Mouse (Mus musculus): ENCODE measurements around the gene Ano1. TPM values are rescaled to one million over a fixed set of nuclear protein-coding genes. Genes with fewer than 3 reads are reported as not detected.

Gene Ano1
- total and polyA plus RNA-seq, 3 experiments, result 0.04 TPM; not detected in 2

DNA sequence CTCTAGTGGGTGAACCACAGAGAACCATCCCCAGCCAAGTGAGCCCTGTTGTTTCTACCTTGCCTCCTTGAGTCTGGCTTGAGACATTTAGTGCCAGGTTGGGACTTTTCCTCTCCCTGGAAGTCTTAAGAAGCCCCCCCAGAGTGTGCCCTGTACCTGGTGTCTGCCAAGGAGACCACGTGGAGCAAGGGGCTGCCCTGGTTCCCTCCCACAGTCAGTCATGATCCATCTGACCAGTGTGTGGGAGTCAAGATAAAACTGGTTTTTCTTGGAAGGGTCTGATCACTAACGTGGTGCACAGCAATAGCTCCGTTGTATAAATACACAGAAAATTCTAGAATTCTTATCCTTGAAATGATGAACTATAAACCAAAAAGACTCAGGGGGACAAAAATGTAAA, 12.0 kb downstream of the Ano1 start:
- H3K27ac ChIP-seq (ENCODE audit: control insufficient read depth, low read depth, low read length), result no peak overlapping the region
- no peak for TF ChIP-seq UBTF (IDR thresholded peaks at IDR 0.05; ENCODE audit: borderline replicate concordance, insufficient read depth, low read depth, low read length)
- TF ChIP-seq E2F4 (IDR thresholded peaks at IDR 0.05; ENCODE audit: borderline replicate concordance, low read depth, low read length), result no peak
- TF ChIP-seq RCOR1 (IDR thresholded peaks at IDR 0.05; ENCODE audit: low read depth, low read length), result no peak
- TF ChIP-seq USF2 (IDR thresholded peaks at IDR 0.05; ENCODE audit: borderline replicate concordance in 1 of 2, insufficient read depth in 1 of 2, low read depth in 1 of 2, low read length in 2 of 2), result no peak
- TF ChIP-seq ZKSCAN1 (IDR thresholded peaks at IDR 0.05; ENCODE audit: low read depth, low read length), result no peak
- TF ChIP-seq ZNF384 (IDR thresholded peaks at IDR 0.05; ENCODE audit: low read depth, low read length), result no peak
- no peak for TF ChIP-seq CTCF (IDR thresholded peaks at IDR 0.05 in 2 of 3, conservative IDR thresholded peaks at IDR 0.05 in 1 of 3; ENCODE audit: control insufficient read depth in 1 of 3, insufficient read depth in 1 of 3, low read depth in 2 of 3, low read length in 3 of 3, poor library complexity in 1 of 3, severe bottlenecking in 1 of 3)
- no peak for TF ChIP-seq ETS1 (IDR thresholded peaks at IDR 0.05; ENCODE audit: low read depth, low read length)
- TF ChIP-seq TBP (IDR thresholded peaks at IDR 0.05; ENCODE audit: low read depth, low read length), result no peak
- TF ChIP-seq SMC3 (IDR thresholded peaks at IDR 0.05; ENCODE audit: low read depth, low read length), result no peak
- TF ChIP-seq POLR2A (IDR thresholded peaks at IDR 0.05; ENCODE audit: control insufficient read depth in 1 of 2, insufficient read depth in 1 of 2, low read depth in 1 of 2, low read length in 2 of 2, poor library complexity in 1 of 2), result no peak
- no peak for TF ChIP-seq TCF12 (IDR thresholded peaks at IDR 0.05; ENCODE audit: low read depth, low read length)
- no peak for TF ChIP-seq EP300 (IDR thresholded peaks at IDR 0.05; ENCODE audit: low read depth in 1 of 2, low read length in 2 of 2)
- TF ChIP-seq JUND (IDR thresholded peaks at IDR 0.05; ENCODE audit: low read depth, low read length), result no peak
- H3K4me3 ChIP-seq (ENCODE audit: control insufficient read depth in 1 of 2, insufficient read depth in 1 of 2, low read depth in 2 of 2, low read length in 2 of 2), result no peak overlapping the region
- no peaks in the 10 kb centered on the region for H3K4me1 ChIP-seq (ENCODE audit: control insufficient read depth in 1 of 2, insufficient read depth in 2 of 2, low read length in 2 of 2)
- no peak overlapping the region for H3K9ac ChIP-seq (ENCODE audit: control insufficient read depth, low read depth, low read length, poor library complexity, severe bottlenecking)
- no peak for DNase-seq (ENCODE audit: low read depth, low spot score)
- H3K27me3 ChIP-seq (ENCODE audit: control insufficient read depth in 1 of 2, insufficient read depth in 2 of 2, low read length in 2 of 2), result no peaks in the 10 kb centered on the region
- no peaks in the 10 kb centered on the region for H3K9me3 ChIP-seq (replicated peaks; ENCODE audit: insufficient read depth, low read length)
- no peaks in the 10 kb centered on the region for H3K36me3 ChIP-seq (ENCODE audit: control insufficient read depth in 1 of 2, insufficient read depth in 2 of 2, low read length in 2 of 2)
- no peaks in the 10 kb centered on the region for H3K79me2 ChIP-seq (ENCODE audit: control insufficient read depth, insufficient read depth, low read length, poor library complexity)

- DNase-seq (ENCODE audit: low read depth, low spot score), result no peak
- TF ChIP-seq KAT2A (conservative IDR thresholded peaks at IDR 0.05; ENCODE audit: low read depth, low read length) (no peak), MAZ (IDR thresholded peaks at IDR 0.05; ENCODE audit: low read depth, low read length) (no peak), EP300 (IDR thresholded peaks at IDR 0.05; ENCODE audit: low read depth in 1 of 2, low read length in 2 of 2) (no peak), RAD21 (IDR thresholded peaks at IDR 0.05; ENCODE audit: low read depth, low read length) (no peak), MYC (IDR thresholded peaks at IDR 0.05; ENCODE audit: low read depth, low read length) (no peak), HCFC1 (IDR thresholded peaks at IDR 0.05; ENCODE audit: low read depth, low read length) (no peak), MXI1 (IDR thresholded peaks at IDR 0.05; ENCODE audit: low read depth, low read length) (no peak), USF2 (IDR thresholded peaks at IDR 0.05; ENCODE audit: borderline replicate concordance in 1 of 2, insufficient read depth in 1 of 2, low read depth in 1 of 2, low read length in 2 of 2) (no peak), CHD2 (IDR thresholded peaks at IDR 0.05; ENCODE audit: low read length) (no peak), POLR2AphosphoS2 (IDR thresholded peaks at IDR 0.05; ENCODE audit: low read length) (no peak), ZKSCAN1 (IDR thresholded peaks at IDR 0.05; ENCODE audit: low read depth, low read length) (no peak), UBTF (IDR thresholded peaks at IDR 0.05; ENCODE audit: borderline replicate concordance, insufficient read depth, low read depth, low read length) (no peak), GABPA (IDR thresholded peaks at IDR 0.05; ENCODE audit: low read depth, low read length) (no peak), POLR2A (IDR thresholded peaks at IDR 0.05; ENCODE audit: control insufficient read depth in 1 of 2, insufficient read depth in 1 of 2, low read depth in 1 of 2, low read length in 2 of 2, poor library complexity in 1 of 2) (no peak), MAX (IDR thresholded peaks at IDR 0.05; ENCODE audit: low read length) (no peak)
- Histone ChIP-seq H3K9me3 (replicated peaks; ENCODE audit: insufficient read depth, low read length) (no peaks in the 10 kb centered on the region), H3K4me1 (ENCODE audit: control insufficient read depth in 1 of 2, insufficient read depth in 2 of 2, low read length in 2 of 2) (no peaks in the 10 kb centered on the region), H3K36me3 (ENCODE audit: control insufficient read depth in 1 of 2, insufficient read depth in 2 of 2, low read length in 2 of 2) (no peaks in the 10 kb centered on the region), H3K4me3 (ENCODE audit: control insufficient read depth in 1 of 2, insufficient read depth in 1 of 2, low read depth in 2 of 2, low read length in 2 of 2) (no peak overlapping the region), H3K79me2 (ENCODE audit: control insufficient read depth, insufficient read depth, low read length, poor library complexity) (no peaks in the 10 kb centered on the region), H3K27ac (ENCODE audit: control insufficient read depth, low read depth, low read length) (no peak overlapping the region), H3K27me3 (ENCODE audit: control insufficient read depth in 1 of 2, insufficient read depth in 2 of 2, low read length in 2 of 2) (no peaks in the 10 kb centered on the region), H3K9ac (ENCODE audit: control insufficient read depth, low read depth, low read length, poor library complexity, severe bottlenecking) (no peak overlapping the region)
Measured at GRCm38 (mm10) chr7:144738357-144738798, 13.4 kb downstream of the Ano1 start.
